Mouse (Mus musculus) hematopoietic multipotent progenitor cell, adult 10-12 weeks (in vitro differentiated cells): ENCODE results near the gene Tedc1. TPM values are rescaled to one million over a fixed set of nuclear protein-coding genes. Genes with fewer than 3 reads are reported as not detected.

ENCODE experiments used
- polyA plus RNA-seq: library from polyadenylated mRNA; stranded (reverse); fragments of >175 nt; gene quantifications from 2 replicates; pipeline ENCODE4 v1.2.3, GENCODE M21; 2012; ENCODE audit warnings: low replicate concordance

The Tedc1 gene
- polyA plus RNA-seq: 23.4 and 24.2 TPM in 2 replicates

DNA sequence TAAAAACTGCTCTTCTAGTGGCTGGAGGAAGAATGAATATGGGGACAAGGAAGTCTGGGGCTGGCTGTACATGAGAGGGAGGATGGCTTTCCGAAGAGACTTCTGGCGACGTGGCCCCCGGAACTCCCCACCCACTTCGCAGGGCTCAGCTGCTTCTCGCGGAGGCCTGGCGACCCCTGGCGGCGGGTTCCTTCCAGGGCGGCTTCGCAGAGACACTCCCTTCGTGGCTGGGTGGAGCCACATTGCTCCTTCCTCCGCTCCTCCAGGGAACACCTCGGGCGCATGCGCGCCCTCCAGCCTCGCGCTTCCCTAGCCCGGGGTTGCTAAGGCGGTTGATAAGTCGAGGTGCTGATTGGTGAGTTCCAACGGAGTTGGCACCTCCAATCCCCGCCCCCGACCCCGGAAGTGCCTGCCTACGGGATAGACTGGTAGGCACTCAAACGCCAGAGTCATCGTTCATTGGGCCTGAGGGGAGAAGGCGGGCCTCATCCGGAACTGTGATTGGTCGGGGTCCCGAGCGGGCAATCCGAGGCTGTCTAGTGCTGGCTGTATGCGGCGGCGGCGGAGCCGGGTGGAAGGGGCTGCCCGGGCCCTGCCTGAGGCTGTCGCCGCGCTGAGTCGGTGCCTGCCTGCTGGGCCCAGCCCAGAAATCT, at the start of gene Tedc1:
Gene Tedc1 (plus strand): TSS at position 535 of the 653 bp plus-strand sequence.

DNA sequence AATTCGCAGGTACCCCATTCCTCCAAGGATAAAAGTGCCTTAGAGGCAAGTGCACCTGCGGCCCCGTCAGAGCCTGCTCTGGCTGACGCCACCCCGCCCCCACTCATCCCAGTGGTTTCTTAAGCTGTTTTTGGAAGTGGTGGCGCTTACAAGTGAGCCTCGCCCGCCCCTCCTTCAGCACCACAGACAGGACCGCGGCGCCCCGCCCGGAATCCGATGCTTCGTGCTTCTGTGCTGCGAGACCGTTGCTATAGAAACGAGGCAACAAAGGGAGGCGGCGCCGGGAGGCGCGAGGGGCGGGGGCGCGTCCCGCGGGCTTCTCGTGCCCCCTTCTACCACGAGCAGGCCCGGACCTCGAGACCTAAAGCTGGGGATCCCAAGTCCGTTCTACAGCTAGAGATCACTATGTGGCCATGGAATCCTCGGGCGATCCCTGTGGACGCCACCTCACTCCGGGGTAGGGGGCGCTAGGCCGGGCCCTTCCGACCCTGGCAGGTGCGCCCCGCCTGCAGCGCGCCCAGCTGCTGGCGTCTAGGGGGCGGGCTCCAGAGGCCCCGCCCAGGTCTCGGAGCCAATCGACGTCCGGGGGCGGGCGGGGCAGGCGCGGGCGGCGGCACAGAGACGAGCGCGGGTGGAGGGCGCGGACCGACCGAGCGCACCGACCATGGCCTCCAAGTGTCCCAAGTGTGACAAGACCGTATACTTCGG, 16.2 kb upstream of the Tedc1 start, which contains the start of gene Crip2:
Gene Crip2 (plus strand): TSS at position 329 of the 708 bp plus-strand sequence.

DNA sequence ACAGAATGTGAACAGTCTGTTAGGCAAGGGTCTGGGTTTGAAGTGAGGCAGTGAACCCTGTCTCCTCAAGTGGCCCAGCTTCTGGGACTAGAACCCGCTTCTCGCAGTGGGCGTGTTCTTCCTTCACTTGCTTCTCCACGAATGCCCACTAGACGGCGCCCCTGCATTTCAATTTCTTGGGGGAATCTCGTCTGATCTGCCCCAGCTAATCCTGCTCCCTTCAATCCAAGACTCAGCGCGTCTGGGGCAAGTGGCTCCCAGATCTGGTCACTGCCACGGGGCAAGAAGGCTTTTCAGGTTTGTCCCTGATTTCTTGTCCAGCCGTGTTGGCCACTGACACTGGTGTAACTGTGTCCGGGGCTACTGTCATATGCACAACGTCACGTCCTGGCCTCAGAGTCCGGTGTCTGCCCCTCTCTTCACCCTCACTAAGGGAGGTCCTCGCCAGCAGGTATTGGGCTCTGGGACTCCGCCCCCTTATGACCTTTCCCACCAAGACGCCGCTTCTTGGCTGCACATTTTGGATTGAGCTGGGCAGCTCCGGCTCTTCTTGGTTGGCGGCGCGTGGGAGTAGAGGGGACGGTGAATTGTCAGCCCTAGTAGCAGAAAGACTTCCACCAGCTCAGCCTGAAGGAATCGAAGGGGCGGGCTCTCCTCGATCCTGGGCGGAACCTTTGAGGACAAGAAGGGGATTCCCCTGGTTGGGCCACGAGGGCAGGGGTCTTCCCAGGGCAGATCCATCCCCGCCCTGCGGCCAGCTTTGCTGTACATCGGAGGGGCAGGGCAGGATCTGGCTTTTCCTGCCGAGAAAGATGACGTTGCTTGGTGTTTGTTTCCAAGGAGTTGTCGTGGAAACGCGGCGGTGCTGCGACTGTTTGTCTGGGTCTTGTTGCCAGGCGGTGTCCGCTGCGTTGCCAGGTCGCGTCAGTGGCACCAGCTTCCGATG, 9.8 kb upstream of the Tedc1 start, which contains the start of gene Crip1:
Gene Crip1 (plus strand): TSS at position 205 of the 946 bp plus-strand sequence.

DNA sequence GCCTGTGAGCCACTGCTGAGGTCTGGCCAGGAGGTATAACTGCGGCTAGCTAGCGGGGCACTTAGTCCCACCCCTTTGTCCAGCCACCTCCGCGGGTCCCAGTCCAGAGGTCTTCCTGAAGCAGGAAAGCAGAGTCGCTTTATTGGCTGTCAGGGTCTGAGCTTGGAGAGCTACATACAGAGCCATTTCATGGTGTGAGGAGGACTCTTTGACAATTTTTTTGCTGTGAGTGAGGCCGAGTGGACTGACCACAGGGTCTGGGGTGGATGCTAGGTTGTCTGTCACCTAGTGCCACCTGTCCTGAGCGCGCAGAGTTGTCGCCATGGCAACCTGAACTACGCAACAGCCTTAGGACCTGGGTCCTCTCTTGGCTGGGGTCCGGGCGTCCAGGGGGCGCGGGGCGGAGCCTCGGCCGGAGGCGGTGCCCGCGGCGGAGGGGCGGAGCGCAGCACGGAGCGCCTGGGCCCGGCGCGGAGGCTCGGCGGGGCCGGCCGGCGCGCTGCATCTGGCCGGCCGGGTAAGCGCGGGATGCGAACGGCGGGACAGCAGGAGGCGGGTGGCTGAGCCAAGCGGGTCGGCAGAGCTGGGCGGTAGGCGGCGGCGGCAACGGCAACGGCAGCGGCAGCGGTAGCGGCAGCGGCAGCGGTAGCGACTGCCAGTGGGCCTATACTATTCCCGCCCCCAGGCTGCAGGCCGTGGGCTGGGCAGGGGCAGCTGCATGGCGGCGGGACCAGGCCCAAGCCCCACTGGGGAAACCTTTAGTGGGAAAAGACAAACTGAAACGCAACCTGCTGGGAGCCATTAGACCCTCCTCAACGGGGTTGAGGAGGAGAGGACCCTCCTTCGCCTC, 29.4 kb downstream of the Tedc1 start, which contains the start of gene Tmem121:
Gene Tmem121 (plus strand): TSS at position 489 of the 850 bp plus-strand sequence.

Other genes starting within 250 kb of the Tedc1 start
- 2.4 and 3.7 TPM in 2 replicates for gene Jag2, start 226.6 kb upstream of the Tedc1 start, polyA plus RNA-seq
- gene Nudt14, start 214.3 kb upstream of the Tedc1 start, polyA plus RNA-seq: 21.4 and 24.4 TPM in 2 replicates
- gene Btbd6, start 179.9 kb upstream of the Tedc1 start, polyA plus RNA-seq: 52.2 and 191 TPM in 2 replicates
- gene Brf1, start 155.7 kb upstream of the Tedc1 start, polyA plus RNA-seq: 41.4 and 66.3 TPM in 2 replicates
- gene Pacs2, start 141.9 kb upstream of the Tedc1 start, polyA plus RNA-seq: 25.9 and 44.3 TPM in 2 replicates
- gene Tex22, start 81.9 kb upstream of the Tedc1 start, polyA plus RNA-seq: 0.31 and 0.79 TPM in 2 replicates
- 115 and 142 TPM in 2 replicates for gene Mta1, start 58.1 kb upstream of the Tedc1 start, polyA plus RNA-seq
- gene Crip2, start 16.2 kb upstream of the Tedc1 start, polyA plus RNA-seq: 73.7 and 109 TPM in 2 replicates
- gene Crip1, start 10.1 kb upstream of the Tedc1 start, polyA plus RNA-seq: 153 and 469 TPM in 2 replicates
- gene Tmem121, start 29.5 kb downstream of the Tedc1 start, polyA plus RNA-seq: 6.2 and 7.7 TPM in 2 replicates